Mouse (Mus musculus) G1E (cell line): ENCODE results near the gene Arfgap2. TPM values are rescaled to one million over a fixed set of nuclear protein-coding genes. Genes with fewer than 3 reads are reported as not detected.
"Not testable (repeated sequence)": the region's sequence is repeated elsewhere in the genome, so short reads cannot be mapped to it uniquely, and the experiment has no call there.

Experiments used
- ATAC-seq: 2 replicates; pipeline ENCODE4 v1.8.0; 2016; ENCODE audit warnings: mild to moderate bottlenecking; ENCODE audit not compliant: insufficient number of reproducible peaks, poor library complexity, low FRiP score, severe bottlenecking; ENCODE audit errors: extremely low read depth
- DNase-seq: peaks from one replicate; pipeline ENCODE4 v3.0.0; 2012; ENCODE audit warnings: low spot score
- H3K27me3 ChIP-seq: 2 replicates; pipeline ENCODE4 v1.6.1; 2012; ENCODE audit warnings: mild to moderate bottlenecking, low read length, inconsistent platforms; ENCODE audit not compliant: insufficient read depth
- H3K36me3 ChIP-seq: replicated peaks from 2 replicates; pipeline ENCODE3; 2012; ENCODE audit warnings: mild to moderate bottlenecking, inconsistent platforms
- H3K4me1 ChIP-seq: 2 replicates; pipeline ENCODE4 v1.6.1; 2012; ENCODE audit warnings: low read depth, low read length, inconsistent platforms, mixed read lengths; ENCODE audit not compliant: insufficient read depth
- H3K4me3 ChIP-seq: 2 replicates; pipeline ENCODE4 v1.5.1; 2012; ENCODE audit warnings: low read depth, mild to moderate bottlenecking, inconsistent platforms, low read length, moderate library complexity, mixed read lengths
- H3K9me3 ChIP-seq: replicated peaks from 2 replicates; pipeline ENCODE4 v1.6.1; 2012; ENCODE audit warnings: inconsistent platforms
- CTCF ChIP-seq: IDR thresholded peaks from 2 replicates; pipeline ENCODE4 v1.5.1; 2012; ENCODE audit warnings: low read depth, low read length, inconsistent platforms, mixed read lengths
- GATA1 ChIP-seq: IDR thresholded peaks from 2 replicates; pipeline ENCODE4 v1.6.1; 2012; ENCODE audit warnings: borderline replicate concordance, low read length, inconsistent platforms, mixed read lengths
- GATA2 ChIP-seq: IDR thresholded peaks from 2 replicates; pipeline ENCODE4 v1.6.1; 2012; ENCODE audit warnings: low read depth, low read length, inconsistent platforms, borderline replicate concordance
- POLR2AphosphoS5 ChIP-seq: IDR thresholded peaks from 2 replicates; pipeline ENCODE4 v1.6.1; 2012; ENCODE audit warnings: low read depth, low read length, inconsistent platforms; ENCODE audit not compliant: insufficient replicate concordance
- TAL1 ChIP-seq: conservative IDR thresholded peaks from 2 replicates; pipeline ENCODE4 v1.6.1; 2012; ENCODE audit warnings: low read depth, low read length, inconsistent platforms, mixed read lengths
- polyA plus RNA-seq: library from polyadenylated mRNA; stranded (reverse); fragments of >175 nt; gene quantifications from 2 replicates; pipeline ENCODE4 v1.2.3, GENCODE M21; 2012
- total RNA-seq, 2 experiments: library from RNA; stranded (forward) in 1 of 2; stranded (reverse) in 1 of 2; fragments of 200-1000 nt in 1 of 2; fragments of >200 nt in 1 of 2; fragmentation: Nextera tagmentation in 1 of 2; gene quantifications; 2 replicates each; pipeline ENCODE4 v1.2.3; 2014 to 2017

The Arfgap2 gene
- total RNA-seq (2014; fragmentation: Nextera tagmentation) = 48.5 and 52.4 TPM in 2 replicates
- total RNA-seq (2017) = 53.0 and 54.9 TPM in 2 replicates
- polyA plus RNA-seq = 42.1 and 44.2 TPM in 2 replicates

DNA sequence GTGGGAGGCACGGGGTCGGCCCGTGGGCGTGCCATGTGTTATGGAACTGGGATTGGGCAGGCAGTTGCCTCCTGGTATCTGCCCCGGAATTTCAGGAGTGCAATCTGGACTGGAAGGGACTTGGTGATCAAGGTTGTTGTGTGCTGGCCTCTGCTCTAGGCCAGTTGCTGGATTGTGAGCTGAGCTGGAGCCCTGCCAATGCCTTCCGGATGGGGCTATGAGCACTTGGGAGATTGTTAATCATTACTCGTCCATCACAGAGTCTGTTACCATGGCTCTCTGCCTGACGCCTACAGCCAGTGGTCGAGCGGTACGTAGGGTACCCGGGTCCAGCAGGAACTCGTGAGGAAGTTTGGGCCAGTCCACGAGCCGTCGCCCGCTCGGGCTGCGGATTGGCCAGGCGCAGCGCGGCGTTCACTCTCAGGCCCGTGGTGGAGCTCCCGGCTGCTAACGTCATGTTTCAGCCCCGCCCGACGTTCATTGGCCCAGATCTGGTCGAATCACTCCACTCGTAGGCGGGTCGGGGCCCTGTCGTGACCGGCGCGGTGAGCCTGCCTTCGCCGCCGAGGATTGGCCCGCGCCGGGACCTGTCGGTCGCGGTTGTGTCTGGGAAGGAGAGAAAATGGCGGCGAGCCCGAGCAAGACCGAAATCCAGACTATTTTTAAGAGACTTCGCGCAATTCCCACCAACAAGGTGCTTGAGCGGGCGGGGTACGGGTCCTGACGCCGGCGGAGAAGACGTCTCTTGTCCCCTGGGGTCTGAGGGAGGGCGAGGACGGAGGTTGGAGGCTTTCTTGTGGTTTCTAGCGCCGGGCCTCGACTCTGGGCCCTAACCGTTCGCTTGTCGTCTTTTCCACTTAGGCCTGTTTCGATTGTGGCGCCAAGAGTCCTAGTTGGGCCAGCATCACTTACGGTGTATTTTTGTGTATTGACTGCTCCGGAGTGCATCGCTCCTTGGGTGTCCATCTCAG is at the start of gene Arfgap2:
Gene Arfgap2, plus strand, starts transcription at position 264 of the 971 bp plus-strand sequence.
- TF ChIP-seq CTCF (no peak), GATA1 (no peak), POLR2AphosphoS5 (no peak), GATA2 (no peak), TAL1 (no peak)
- DNase-seq (peak; percentile 100), ATAC-seq (peak; percentile 97)
- Histone ChIP-seq H3K4me3 (peak within 1 kb of the TSS; percentile 81), H3K9me3 (no peaks in the 10 kb centered on the region), H3K4me1 (peaks cover 54% of the 10 kb centered on the region), H3K27me3 (peaks cover 23% of the 10 kb centered on the region), H3K36me3 (peaks cover 40% of the 10 kb centered on the region)

DNA sequence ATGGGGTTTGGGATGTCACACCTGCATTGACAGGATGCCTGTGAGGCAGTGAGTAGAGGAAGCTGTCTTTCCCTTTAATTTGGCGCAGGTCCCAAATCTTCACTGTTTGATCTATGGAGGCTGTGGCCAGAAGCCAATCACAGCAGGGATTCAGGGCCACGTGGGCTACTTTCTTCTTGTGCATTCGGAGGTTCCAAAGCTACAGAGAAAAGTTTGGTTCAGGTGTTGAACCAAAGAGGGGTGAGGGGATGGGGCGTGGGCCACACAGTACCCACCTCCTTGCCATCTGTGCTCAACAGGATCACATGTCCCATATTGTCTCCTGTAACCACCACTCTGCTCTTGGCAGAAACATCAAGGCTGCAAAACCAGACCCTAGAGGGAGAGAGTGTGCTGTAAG is 47.7 kb upstream of the Arfgap2 start:
- Histone ChIP-seq H3K4me1 (no peaks in the 10 kb centered on the region), H3K36me3 (peaks cover 66% of the 10 kb centered on the region), H3K27me3 (no peaks in the 10 kb centered on the region), H3K9me3 (no peaks in the 10 kb centered on the region), H3K4me3 (no peak overlapping the region)
- no peak for ATAC-seq
- no peak for TF ChIP-seq TAL1
- TF ChIP-seq CTCF = no peak
- no peak for TF ChIP-seq GATA1
- TF ChIP-seq POLR2AphosphoS5 = no peak
- no peak for TF ChIP-seq GATA2
- no peak for DNase-seq

DNA sequence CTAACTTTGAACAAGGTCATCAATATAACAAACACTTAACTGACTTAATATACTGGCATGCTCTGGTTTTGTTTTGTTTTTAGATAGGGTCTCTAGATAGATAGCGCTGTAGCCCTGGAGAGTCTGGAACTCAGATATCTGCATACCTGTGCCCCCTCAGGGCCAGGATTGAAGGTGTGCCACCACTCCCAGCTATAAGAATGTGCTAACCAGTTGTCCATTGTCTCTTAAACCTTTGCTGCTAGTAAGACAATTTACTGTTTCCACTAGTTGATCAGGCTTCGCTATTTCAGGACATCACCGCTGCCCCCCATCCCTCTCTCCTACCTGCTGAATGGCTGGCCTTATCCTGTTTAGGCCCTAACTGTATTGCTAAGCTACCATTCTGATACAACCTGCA is 44.3 kb upstream of the Arfgap2 start:
- Histone ChIP-seq H3K4me1 (no peaks in the 10 kb centered on the region), H3K36me3 (peaks cover 44% of the 10 kb centered on the region), H3K9me3 (no peaks in the 10 kb centered on the region), H3K4me3 (no peak overlapping the region), H3K27me3 (no peaks in the 10 kb centered on the region)
- no peak for DNase-seq
- ATAC-seq = no peak
- TF ChIP-seq TAL1 (no peak), POLR2AphosphoS5 (no peak), GATA2 (no peak), CTCF (no peak), GATA1 (no peak)

DNA sequence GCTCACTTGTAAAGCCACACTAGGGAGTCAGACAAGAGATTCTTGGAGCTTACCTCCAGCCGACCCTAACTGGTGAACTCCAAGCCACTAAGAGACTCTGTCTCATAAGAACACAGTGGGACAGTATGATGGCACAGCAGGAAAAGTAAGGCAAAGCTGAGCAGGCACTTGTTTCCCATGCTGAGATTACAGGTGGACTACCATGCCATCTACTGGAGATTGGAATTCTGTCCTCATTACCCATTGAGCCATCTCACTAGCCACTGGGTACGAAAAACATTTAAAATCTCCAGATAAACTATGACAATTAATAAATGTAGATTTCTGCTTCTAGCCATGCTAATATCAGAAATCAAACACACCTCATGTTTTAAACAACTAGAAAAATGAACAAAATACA is 41.2 kb upstream of the Arfgap2 start:
- Histone ChIP-seq H3K9me3 (no peaks in the 10 kb centered on the region), H3K27me3 (no peaks in the 10 kb centered on the region), H3K4me1 (no peaks in the 10 kb centered on the region), H3K4me3 (no peak overlapping the region), H3K36me3 (peaks cover 16% of the 10 kb centered on the region)
- no peak for TF ChIP-seq TAL1
- TF ChIP-seq POLR2AphosphoS5 = no peak
- no peak for TF ChIP-seq CTCF
- TF ChIP-seq GATA1 = no peak
- no peak for TF ChIP-seq GATA2
- no peak for ATAC-seq
- no peak for DNase-seq

DNA sequence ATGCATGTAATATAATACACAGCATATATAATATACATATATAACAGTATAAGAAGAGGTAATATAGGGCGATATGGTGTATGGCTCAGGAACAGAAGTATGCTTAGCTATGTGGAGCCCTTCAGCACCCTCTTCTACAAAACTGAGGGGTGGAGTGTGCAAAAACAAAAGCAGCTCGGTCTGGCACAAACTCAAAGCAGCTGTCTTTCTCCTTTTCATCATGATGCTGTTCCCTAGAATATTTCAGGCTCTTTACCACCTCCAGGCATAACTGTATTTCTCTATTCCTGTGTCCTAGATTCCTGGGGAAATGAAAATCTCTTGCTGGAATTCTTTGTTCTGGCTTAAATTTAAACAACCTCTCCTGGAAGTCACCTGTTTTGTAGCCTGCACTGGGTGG is 35.0 kb upstream of the Arfgap2 start:
- Histone ChIP-seq H3K27me3 (no peaks in the 10 kb centered on the region), H3K36me3 (peaks cover 34% of the 10 kb centered on the region), H3K9me3 (no peaks in the 10 kb centered on the region), H3K4me3 (no peak overlapping the region), H3K4me1 (no peaks in the 10 kb centered on the region)
- ATAC-seq (no peak), DNase-seq (no peak)
- no peak for TF ChIP-seq GATA1
- no peak for TF ChIP-seq TAL1
- no peak for TF ChIP-seq CTCF
- no peak for TF ChIP-seq GATA2
- no peak for TF ChIP-seq POLR2AphosphoS5

DNA sequence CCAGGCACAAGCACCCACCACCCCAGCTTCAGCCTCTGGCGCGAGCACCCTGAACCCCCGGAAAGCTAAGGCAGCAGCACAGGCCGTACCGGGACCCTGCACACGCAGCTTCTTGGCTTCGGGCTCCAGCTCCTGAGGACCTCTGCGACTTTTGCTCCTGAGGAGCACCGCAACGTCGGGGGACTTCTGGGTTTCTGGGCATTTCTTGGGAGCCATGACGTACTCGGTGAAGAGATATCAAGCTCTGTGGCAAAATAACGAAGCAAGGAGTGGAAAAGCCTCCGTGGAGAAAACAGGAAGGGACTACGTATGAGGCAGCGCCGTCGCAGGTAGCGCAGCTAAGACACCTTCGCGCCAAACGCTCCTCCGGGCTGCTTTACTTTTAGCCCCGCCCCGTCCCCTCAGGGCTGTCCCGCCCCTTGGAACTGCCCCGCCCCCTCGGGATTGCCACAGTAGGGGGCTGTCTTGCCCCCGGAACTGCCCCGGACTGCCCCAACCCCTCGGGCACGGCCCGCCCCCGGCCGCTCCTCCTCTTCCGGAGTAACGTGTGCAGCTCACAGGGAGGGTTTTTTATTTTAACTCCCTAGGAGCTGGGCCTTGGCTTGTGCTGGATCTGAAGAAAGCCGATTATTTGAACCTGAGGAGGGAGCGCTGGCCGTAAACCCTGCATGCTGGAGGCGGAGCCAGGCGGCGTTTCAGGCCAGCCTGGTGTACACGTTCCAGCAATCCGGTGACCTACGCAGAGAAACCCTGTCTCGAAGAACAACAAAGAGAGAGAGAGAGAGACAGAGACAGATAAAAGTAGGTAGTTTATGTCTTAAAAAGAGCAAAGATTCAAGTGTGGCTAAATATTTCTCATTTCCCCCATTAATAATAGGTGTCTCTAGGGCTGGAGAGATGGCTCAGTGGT is 27.9 kb upstream of the Arfgap2 start, which contains the start of gene Ddb2:
Gene Ddb2, minus strand, starts transcription at position 382 of the 910 bp plus-strand sequence.
- Histone ChIP-seq H3K36me3 (peaks cover 23% of the 10 kb centered on the region), H3K4me3 (peak within 1 kb of the TSS; percentile 82), H3K9me3 (no peaks in the 10 kb centered on the region), H3K27me3 (no peaks in the 10 kb centered on the region), H3K4me1 (peaks cover 14% of the 10 kb centered on the region)
- TF ChIP-seq POLR2AphosphoS5 (no peak), TAL1 (no peak), GATA2 (no peak), CTCF (no peak), GATA1 (no peak)
- peak; percentile 96 for ATAC-seq
- peak; percentile 78 for DNase-seq

DNA sequence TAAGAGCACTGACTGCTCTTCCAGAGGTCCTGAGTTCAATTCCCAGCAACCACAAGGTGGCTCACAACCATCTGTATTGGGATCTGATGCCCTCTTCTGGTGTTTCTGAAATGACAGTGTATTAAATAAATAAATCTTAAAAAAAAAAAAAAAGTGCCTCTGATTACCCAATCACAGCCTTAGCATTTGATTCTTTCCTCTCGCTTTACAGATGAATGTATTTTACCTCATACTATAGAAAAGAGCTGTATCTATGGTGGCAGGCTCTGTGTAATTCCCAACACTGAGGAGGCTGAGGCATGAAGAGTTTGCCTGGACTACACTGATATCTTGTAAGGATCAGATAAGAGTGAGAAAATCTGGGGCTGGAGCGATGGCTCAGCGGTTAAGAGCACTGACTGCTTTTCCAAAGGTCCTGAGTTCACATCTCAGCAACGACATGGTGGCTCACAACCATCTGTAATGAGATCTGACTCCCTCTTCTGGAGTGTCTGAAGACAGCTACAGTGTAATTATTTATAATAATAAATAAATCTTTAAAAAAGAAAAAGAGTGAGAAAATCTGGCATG is 27.2 kb upstream of the Arfgap2 start:
- H3K4me3 ChIP-seq = peak overlapping the region; percentile 82
- H3K36me3 ChIP-seq = peaks cover 18% of the 10 kb centered on the region
- H3K27me3 ChIP-seq, DNase-seq, H3K9me3 ChIP-seq, ATAC-seq: not testable (repeated sequence)
- peaks cover 20% of the 10 kb centered on the region for H3K4me1 ChIP-seq
